Mouse (Mus musculus): ENCODE data around the gene Pamr1.
A peak's percentile ranks its signal among the peaks of the same experiment; 100 is the strongest.

The Pamr1 gene

DNA sequence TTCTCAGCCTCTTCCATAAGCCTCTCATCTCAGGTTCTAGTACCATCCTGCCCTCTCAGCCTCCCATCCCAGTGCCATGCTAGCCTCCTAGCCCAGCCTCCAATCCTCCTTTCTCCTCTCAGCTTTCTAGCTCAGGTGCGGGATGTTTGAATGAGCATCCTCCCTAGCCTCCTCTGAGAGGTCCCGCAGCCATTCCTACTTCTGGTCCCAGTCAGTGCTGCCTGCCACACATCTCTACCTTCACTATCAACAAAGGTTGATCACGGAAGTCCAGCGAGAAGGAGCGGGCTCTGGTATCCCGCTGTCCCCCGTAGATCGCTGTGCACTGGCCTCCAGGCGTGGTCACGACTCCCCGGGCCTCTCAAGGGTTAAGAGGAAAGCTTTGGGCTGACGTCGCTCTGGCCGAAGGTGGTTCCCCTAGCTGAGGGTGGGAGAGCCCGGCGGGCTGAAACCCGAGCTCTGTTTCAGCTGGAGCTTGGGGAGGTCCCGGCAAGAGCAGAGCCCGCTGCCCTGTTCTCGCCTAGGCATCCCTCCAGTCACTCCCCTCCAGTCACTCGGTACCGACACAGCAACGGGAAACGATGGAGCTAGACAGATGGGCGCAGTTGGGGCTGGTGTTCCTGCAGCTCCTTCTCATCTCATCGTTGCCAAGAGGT lies at the start of gene Pamr1:
Gene Pamr1, plus strand, starts transcription at position 402 of the 656 bp plus-strand sequence.
- peak; percentile 50 for DNase-seq (ENCODE audit: low spot score)

DNA sequence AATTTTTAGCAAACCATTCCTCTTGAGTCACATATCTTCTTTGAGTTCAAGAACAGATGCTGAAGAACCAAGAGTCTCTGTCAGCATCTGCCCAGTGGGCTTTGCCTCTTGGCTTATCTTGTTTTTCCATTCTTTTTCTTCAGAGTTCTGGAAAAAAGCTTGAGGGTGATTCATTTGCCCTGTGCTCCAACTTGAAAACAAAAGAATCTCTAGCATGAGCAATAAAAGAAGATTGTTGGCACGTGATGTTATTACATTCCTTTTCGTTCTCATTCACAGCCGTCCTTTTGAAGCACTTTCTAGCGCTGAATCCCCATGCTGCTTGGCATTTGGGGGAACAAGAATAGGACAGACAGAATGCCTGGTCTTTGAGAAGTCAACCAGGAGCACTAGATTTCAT lies 42.2 kb upstream of the Pamr1 start:
- no peak for DNase-seq (ENCODE audit: low spot score)

DNA sequence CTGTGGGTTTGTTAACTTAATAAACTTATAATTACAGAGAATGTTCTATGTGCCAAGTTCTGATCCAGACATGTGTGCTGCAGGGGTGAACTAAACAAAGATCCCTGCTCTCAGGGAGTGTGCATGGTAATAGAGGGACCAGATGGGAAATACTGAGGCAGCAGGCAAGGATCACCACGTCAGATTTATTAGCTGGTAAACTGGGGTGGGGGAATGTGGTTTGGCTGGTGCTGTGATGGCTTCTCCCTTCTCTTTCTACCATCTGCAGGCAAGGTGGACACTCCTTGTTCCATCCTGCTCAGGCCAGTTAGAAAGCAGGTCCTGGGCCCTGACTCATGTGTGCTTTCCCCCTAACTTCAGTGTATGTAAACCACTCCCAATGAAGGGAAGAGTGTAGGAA lies 41.7 kb upstream of the Pamr1 start:
- DNase-seq (ENCODE audit: low spot score): peak; percentile 4

DNA sequence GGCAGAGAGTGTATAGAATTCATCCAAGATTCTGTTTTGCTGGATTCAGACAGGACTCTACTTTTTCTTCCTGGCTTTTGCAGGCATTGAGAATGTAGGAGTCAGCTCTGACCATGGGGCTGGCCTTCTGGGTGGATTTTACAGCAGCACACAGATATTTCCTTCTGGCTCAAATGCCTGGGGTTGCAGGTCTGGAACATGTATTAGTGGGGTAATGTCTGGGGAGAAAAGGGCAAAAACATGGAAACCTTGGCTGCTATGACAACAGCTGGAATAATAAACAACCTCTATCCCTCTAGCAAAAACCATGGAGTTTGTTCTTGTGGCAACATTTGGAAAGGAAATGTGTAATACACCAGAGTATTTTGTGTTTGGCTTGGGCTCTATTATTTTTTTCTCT lies 29.9 kb upstream of the Pamr1 start:
- no peak for DNase-seq (ENCODE audit: low spot score)

GRCm38 (mm10) chr2:102527563-102527962 lies 22.2 kb upstream of the Pamr1 start:
- no peak for DNase-seq (ENCODE audit: low spot score)

DNA sequence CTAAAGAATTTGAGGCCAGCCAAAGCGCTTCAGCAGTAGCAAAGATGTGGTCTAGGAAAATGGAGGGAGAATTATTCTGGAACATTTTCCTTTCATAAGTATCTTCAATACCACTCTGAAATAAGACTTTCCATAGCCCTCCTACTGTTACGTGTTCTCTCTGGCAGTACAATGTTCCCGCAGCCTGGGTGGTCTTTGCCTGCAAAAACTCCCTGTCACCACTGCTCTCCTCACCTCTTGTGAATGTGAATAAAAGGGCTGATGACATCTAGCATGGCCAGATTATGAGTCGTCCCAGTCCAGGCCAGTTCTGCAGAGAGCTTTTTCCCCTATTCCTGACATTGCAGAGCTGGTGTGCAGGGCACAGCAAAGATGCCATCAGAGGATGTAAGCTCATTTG lies 16.4 kb upstream of the Pamr1 start:
- DNase-seq (ENCODE audit: low spot score): no peak

- no peak for DNase-seq (ENCODE audit: low spot score)
These were observed 13.0 kb upstream of the Pamr1 start for GRCm38 (mm10) chr2:102536766-102537165.

DNA sequence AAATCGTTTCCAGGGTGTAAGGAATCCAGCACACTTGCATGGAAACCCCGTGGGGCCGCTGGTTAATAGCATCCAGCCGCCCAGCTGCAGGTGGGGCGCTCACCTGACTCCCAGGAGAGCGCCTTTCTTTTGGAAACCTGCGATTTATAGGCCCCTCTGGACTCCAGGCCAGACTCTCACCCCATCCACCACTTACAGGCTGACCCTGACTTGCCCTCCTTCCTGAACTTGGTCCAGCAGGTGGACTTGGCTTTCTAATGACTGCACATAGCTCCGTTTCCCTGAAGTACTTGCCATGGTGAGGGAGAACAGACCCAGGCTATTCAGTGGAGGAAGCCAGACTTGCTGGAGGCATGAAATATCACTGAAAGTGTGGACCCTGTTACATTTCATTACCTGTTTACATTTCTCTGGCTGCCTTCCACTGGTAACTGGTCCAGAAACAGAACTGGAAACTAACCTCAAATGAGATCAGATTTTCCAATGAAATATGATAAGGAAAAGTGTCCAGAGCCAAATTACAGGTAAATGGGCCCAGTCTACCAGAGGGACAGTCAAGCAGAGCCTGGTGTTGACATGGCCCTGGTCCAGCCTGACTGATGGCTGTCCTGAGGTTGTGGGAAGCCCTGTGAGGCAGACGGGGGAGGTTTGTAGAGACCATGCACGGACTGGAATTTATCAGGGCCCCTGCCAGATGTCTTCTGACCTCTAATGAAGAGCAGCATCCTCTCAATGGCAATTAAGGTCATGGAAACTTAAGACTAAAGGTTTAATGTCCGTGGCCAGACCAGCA lies 9.2 kb upstream of the Pamr1 start:
- no peak for DNase-seq (ENCODE audit: low spot score)

DNA sequence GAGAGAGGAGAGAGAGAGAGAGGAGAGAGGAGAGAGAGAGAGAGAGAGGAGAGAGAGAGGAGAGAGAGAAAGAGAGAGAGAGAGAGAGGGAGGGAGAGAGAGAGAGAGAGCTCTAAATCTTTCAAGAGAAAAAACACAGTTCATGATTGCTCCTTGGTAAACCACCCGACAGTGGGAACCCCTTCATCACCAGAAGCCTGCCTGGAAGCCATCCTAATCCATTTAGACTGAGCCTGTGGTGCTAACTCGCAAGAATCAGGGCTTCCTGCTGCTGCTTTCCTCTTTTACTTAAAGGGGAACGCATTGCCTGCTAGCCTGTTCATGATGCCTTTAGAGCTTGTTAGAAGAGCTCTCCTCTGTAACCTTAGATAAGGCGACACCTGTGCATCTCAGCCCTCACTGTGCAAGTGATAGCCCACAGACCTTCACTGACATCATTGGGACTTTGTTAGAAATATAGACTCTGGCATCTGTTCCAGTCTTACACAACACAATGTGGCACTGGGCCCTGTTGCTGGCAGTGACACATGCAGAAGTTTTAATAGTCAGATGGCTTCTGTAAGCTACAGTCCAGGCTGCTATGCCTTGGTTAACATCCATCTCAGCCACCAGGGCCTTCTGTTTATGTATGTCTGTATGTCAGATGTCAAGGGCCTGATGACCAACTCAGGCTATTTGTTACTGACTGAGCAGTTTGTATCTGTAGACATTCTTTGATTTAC lies 8.2 kb upstream of the Pamr1 start:
- no peak for DNase-seq (ENCODE audit: low spot score)

DNA sequence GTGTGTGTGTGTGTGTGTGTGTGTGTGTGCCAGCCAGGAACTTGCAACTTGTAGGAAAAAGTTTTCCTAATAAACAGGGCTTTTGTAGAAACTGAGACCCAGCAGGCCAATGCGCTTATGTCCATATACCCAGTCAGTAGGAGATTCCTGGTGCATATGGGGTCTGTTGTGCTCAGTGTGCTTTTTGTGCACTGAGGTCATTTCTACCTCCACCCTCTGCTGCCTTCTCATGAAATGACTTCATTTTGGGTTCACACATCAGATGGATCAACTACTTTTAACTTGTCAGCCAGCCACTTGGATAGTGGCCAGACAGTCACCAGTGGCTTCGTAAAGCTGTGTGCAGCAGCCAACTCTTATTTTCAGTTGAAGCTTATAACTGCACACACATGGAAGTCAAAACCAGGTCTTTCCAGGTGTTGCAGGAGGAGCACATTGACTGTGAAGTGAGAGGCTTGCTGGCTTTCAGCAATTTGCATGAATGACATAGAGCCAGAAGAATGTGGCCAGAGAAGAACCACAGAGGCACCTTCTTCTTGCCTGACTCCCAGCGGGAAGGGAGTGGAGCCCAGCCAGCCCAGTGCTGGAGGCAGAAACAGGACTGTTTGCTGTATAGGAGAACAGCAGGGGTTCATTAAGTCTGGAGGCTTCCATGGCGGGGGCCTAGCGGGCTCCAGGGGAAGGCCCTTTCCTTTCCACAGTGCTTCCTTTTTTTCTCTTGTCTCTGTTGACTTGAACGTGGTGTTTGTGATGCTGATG lies 5.7 kb upstream of the Pamr1 start:
- no peak for DNase-seq (ENCODE audit: low spot score)

- no peak for DNase-seq (ENCODE audit: low spot score)
These were observed 1.2 kb downstream of the Pamr1 start for GRCm38 (mm10) chr2:102550910-102551582.

- no peak for DNase-seq (ENCODE audit: low spot score)
These were observed 1.8 kb downstream of the Pamr1 start for GRCm38 (mm10) chr2:102551594-102551993.

DNA sequence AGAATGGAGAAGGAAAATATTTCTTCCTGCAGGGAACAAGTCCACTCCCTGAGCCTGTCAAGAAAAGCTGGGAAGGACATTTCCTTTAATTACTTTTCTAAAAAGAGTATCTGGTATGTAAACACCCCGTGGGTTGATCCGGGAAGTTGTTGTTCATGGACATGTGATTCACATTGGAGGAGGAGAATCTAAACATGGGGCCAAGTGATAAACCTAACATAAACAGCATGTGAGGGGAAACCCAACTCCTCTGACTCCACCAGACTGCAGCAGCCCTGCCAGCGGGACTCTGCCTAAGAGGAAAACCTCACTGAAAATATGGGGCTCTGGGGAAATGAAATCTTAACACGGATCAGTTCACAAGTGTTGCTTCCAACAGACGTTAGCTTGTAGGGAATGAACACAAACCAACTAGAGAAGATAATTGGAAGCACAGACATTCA lies 2.3 kb downstream of the Pamr1 start:
- DNase-seq (ENCODE audit: low spot score): peak; percentile 42

DNA sequence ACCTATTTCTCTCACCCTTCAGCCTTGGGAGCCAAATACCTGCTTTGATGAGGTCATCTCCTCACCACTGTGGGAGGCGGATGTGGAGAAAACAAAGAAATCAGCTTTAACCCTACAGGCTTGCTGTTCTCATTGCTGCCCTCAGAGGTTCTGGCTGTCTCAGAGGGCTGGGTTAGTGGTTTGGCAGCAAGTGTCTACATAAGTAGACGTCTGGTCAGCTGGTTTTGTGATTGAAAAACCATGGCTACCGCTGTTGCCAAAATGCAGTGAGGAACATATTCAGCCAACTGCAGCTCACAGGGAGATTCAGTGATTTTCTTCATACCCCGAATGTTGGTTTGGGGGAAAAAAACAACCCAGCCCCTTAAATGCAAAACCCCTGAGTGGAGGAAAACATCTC lies 7.3 kb downstream of the Pamr1 start:
- DNase-seq (ENCODE audit: low spot score): no peak

- DNase-seq (ENCODE audit: low spot score): no peak
These were observed 9.2 kb downstream of the Pamr1 start for GRCm38 (mm10) chr2:102558965-102559364.

DNA sequence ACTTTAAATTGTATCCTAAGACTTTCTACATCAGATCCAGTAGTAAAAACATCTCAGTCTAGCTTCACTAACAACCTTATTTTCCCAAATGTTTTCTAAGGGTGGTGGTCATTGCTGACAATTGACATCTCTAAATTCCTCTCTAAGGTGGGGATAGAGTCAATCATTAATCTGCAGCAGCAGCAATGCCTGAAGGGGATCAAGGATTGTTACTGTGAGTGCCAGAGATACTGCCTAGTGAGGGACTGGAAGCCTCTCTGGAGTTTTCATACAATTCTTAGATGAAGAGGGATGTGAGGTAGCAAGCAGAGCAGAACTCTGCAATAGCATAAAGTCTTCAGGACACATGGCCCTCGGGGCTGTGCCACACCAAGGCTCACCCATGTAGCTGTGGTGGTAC lies 14.0 kb downstream of the Pamr1 start:
- no peak for DNase-seq (ENCODE audit: low spot score)

DNA sequence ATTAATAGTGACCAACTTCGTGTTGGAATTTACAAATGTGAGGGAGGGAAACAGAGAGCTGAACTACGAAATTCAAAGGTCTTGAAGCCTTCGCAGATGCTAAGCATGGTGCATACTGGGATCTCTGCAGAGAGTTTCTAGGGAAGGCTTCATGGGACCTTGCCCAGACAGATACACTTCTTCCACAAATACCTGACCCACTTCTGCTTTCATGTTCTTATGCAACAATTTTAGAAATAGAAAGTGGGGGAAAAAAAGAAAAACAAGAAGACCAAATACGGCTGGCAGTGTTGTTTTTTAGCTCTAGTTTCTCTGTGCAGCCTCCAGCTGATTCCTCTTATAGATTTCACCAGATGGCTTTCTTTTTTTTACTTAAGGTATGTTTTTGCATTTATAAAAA lies 29.4 kb downstream of the Pamr1 start:
- DNase-seq (ENCODE audit: low spot score): no peak

DNA sequence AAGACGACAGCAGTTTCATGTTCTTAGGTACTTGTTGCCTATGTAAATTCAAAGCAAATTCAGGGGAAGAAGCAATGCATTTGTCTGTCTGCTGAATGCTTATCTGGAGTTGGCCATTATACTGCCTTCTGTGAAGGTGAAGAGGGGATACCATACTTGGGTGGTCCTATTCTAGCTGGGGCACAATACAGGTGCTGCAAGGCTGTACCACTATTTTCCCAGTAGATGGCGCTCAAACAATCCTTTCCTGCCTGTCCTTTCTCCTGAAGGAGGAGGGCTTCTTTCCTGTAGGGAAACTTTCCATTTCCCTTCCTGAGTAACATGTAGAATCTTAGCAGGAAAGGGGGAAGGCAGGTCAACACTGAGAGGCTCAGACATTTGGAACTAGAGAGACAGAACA lies 40.2 kb downstream of the Pamr1 start:
- no peak for DNase-seq (ENCODE audit: low spot score)

DNA sequence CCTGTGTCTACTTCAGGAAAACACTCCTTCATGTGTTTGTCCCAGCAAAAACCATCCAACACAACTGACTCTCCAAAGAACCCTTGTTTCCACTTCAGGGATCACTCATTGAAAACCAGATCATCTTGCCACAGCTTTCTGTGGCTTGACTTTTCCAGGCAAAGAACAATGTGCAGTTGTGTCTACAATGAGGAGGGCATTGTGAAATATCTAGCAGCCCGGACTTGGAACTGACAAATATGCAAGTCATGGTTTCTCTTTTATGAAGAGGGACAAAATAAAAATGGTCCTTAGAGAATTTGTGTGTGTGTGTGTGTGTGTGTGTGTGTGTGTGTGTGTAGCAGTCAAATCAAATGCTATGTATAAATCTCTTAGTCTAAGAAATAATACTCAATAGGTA lies 44.7 kb downstream of the Pamr1 start:
- no peak for DNase-seq (ENCODE audit: low spot score)

DNA sequence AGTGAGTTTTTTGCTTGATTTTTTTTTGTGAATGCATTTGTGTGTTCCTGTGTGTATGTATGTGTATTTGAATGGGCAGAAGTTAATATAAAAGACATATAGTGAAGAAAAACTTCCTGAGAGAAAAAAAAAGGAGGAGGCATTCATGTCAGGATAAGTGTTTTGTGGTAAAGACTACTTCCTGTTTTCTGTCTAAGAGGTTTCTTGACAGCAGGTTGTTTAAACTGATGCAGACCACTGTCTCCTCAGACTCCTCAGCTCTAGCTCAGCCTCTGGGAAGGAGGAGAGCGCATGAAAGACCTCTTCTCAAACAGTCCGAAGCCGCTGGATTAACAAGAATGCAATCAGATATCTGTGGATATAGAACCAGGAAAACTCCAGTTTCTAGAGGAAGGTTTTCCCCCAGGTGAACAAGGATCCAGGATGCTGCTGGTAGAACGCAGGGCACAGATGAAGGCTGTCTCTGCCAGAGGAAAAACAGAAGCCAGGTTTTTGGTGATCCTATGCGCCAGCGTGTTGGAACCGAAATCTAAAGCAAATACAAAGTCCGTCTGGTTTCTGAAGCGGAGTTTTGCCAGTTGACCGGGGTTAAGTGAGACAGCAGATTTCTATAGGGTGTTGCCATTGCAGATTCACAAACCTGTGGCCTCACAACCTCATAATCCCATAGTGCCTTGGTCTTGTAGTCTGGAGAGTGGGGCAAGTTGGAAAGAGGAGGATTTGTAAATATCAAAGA lies 45.8 kb downstream of the Pamr1 start:
- DNase-seq (ENCODE audit: low spot score): no peak

All from urinary bladder, postnatal 14 days (tissue).